Mouse (Mus musculus) kidney, adult 2 months (tissue): ENCODE results near the gene Krt35.

ENCODE experiments used
- CTCF ChIP-seq: fragments of 200-500 bp; conservative IDR thresholded peaks from 2 replicates; pipeline ENCODE4 v1.5.1; 2011; ENCODE audit warnings: low read depth, mild to moderate bottlenecking, control low read depth, low read length, moderate library complexity, mixed read lengths; ENCODE audit not compliant: insufficient read depth, insufficient read length
- POLR2A ChIP-seq: fragments of 200-500 bp; IDR thresholded peaks from one replicate; pipeline ENCODE4 v1.6.1; 2011; ENCODE audit warnings: low read depth, low read length, control low read depth

GRCm38 (mm10) chr11:100113742-100114029, 17.6 kb upstream of the Krt35 start:
- no peak for TF ChIP-seq CTCF
- TF ChIP-seq POLR2A = no peak
